Mouse (Mus musculus): ENCODE data around the gene Prdm10.

Prdm10 gene

DNA sequence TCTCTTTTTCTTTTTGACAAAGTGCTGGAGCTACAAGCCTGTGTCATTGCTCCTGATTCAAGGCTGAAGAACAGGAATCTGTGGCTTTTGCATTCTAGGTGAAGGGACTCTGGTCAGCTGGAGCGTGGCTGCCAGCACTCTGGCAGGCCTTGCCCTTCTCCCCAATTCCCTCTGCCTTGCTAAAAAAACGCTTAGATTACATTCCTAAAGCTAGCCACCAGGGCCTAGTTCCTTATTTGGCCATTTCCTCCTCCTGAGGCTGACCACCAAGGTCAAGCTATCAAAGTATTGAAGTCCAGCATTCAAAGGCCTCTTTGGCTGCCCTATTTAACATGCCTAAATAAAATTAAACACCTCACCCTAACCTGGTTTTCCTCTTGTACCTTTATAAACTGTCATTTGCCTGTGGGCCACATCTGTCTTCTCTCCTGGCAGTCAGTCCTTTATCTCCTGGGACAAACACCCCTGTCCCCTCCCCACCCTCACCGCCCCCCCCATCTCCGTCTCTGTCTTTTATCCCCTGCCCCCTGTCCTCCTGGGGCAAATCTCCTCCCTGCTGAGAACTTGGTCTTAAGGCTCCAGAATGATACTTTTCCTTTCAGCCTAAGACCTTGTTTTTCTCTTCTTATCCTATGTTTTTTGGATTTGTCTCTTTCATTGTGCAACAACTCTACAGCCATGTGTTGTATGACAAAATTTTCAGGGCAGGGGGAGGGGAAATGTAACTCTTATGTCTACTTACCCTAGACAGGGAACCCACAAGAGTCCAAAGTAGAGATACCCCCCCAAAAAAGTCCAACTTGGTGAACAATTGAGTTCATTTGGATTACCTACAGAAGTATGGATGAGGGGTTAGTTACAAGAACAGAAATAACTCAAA, 17.9 kb upstream of the Prdm10 start:
- DNase-seq (ENCODE audit: low read depth, low spot score): no peak

DNA sequence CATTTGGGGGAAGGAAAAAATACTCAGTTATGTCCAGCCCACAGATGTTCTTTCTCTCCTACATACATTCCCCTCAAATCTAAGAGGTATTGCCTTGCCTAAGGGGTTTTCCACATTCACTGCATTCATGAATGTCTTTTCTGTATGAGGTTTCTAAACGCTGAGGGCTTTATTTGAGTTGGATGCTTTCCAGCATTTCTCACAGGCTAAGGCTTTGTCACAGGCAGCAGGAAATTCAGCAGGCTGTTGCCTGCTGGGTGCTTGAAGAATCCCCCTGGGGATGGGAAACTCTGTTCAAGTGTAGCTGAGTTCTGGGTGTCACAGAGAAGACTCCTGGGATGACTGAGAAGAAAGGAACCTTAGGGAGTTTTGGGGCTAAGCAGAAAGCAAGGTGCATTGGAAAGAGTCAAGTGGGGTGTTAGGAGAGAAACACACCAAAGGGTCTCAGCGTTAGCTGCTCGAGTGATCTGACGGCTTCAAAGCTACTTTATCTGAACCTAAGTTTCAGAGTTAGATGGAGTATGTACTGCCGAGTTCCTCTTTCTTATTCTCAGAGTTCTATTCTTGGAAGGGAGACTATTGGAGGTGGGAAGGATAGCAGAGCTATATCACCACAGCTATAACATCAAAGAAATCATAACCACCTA, 14.2 kb upstream of the Prdm10 start:
- DNase-seq (ENCODE audit: low read depth, low spot score): no peak

DNA sequence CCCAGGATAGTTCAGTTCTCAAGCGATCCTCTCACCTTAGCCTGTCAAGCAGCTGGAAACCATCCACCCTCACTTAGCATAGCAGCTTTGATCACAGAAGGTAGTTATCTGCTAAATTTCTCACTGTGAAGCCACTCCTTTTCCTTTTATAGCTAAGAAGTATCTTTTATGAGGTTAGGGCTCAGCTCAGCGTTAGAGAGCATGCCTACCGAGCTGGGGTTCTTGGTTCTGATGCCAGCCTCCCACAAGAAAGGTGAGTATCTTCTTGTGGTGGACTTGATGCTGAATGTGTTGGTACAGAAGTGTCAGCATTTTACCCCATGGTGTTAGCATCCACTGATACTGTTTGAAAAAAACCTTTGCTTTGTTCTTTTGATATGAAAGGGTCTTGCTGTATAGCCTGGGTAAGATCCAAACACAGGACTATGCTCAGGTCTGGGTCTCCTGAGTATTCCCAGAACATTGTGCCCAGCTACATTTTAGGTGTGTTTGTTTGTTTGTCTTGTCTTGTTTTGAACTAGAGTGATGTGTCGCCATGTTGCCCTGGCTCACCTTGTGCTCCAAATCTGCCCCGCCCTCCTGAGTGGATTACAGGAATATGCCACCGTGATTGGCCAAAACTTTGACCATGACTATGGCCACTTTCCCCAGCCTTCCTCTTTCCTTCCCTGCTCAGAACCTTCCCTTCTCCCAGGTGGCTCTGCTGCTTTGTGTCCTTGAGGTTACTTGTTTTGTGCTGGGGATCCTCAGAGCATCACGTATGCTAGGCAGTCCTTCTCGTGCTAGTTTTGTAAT, 8.9 kb upstream of the Prdm10 start:
- DNase-seq (ENCODE audit: low read depth, low spot score): no peak

DNA sequence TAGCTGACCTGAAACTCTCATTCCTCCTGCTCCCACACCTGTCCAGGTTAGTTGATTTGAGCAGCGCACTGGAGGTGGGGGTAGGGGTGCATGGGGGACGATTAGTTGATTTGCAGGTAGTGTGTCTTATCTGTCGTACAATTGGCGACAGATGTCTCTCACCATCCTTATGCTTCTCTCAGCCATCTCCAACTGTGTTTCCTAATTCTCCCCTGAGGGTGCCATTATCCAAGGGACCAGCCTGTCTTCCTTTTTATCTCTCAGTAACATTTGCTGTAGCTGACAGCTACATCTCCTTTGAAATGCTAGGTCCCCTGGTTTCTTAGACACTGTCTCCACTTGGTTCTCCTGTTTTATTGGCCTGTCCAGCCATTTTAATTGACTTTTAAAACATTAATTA, 8.2 kb upstream of the Prdm10 start:
- DNase-seq (ENCODE audit: low read depth, low spot score): no peak

GRCm38 (mm10) chr9:31278651-31279050, 1.7 kb upstream of the Prdm10 start:
- DNase-seq (ENCODE audit: low read depth, low spot score): no peak

GRCm38 (mm10) chr9:31279306-31279705, 1.0 kb upstream of the Prdm10 start:
- no peak for DNase-seq (ENCODE audit: low read depth, low spot score)

GRCm38 (mm10) chr9:31279885-31280365, 413 bp upstream of the Prdm10 start:
- peak; percentile 87 for DNase-seq (ENCODE audit: low read depth, low spot score)

- no peak for DNase-seq (ENCODE audit: low read depth, low spot score)
Measured at GRCm38 (mm10) chr9:31281011-31281662, 799 bp downstream of the Prdm10 start.

- DNase-seq (ENCODE audit: low read depth, low spot score): no peak
Measured at GRCm38 (mm10) chr9:31281663-31282015, 1.3 kb downstream of the Prdm10 start.

DNA sequence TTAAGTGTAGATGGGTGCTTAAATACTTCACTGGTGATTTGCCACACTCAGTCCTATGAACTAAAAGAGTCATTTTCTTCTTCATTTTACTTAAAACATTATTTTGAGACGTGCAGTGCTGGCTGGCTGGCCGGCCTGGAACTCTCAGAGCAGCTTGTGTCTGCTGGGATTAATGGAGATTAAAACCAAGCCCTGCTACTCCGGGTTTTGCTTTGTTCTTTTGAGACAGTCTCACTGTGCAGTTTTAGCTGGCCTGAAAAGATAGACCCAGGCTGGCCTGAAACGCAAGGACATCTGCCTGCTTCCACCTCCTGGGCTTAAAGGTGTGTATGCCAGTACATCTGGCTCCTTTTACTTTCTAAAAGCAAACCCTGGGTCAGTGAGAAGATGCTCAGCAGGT, 2.2 kb downstream of the Prdm10 start:
- no peak for DNase-seq (ENCODE audit: low read depth, low spot score)

GRCm38 (mm10) chr9:31283044-31283443, 2.7 kb downstream of the Prdm10 start:
- DNase-seq (ENCODE audit: low read depth, low spot score): no peak

- no peak for DNase-seq (ENCODE audit: low read depth, low spot score)
Measured at GRCm38 (mm10) chr9:31283911-31284310, 3.6 kb downstream of the Prdm10 start.

GRCm38 (mm10) chr9:31290201-31290862, 10.0 kb downstream of the Prdm10 start:
- no peak for DNase-seq (ENCODE audit: low read depth, low spot score)

GRCm38 (mm10) chr9:31291978-31292377, 11.6 kb downstream of the Prdm10 start:
- DNase-seq (ENCODE audit: low read depth, low spot score): no peak

DNA sequence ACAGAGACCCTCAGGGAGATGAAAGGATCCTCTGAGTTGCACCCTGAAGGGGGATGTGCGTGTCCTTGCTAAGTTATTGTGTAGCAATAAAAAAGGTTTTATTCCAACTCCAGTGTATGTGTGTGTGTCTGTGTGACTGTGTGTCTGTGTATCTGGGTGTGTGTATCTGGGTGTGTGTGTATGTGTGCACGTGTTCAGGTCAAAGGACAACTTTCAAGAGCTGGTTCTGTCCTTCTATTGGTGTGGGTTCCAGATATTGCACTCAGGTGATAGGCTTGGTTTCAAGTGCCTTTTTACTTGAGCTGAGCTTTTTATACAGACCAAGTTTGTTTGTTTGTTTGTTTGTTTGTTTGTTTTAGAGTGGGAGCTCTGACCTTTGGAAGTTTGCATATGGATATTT, 12.9 kb downstream of the Prdm10 start:
- DNase-seq (ENCODE audit: low read depth, low spot score): no peak

DNA sequence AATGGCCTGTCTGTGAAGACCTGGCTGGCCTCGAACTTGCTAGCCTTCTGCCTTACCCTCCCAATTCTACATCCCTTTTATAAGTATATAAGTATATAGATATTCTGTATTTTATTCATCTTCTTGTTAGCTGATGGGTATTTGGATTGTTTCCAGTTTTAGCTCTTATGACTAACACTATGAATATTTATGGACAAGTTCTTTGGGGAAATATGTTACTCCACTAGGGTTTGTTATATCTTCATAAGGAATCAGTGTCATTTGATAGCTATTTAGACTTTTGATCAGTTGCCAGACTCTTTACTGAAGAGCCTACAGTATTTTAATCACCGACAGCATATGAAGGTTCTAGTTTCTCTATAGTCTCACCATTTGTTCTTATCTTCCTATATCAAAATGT, 15.0 kb downstream of the Prdm10 start:
- DNase-seq (ENCODE audit: low read depth, low spot score): no peak

DNA sequence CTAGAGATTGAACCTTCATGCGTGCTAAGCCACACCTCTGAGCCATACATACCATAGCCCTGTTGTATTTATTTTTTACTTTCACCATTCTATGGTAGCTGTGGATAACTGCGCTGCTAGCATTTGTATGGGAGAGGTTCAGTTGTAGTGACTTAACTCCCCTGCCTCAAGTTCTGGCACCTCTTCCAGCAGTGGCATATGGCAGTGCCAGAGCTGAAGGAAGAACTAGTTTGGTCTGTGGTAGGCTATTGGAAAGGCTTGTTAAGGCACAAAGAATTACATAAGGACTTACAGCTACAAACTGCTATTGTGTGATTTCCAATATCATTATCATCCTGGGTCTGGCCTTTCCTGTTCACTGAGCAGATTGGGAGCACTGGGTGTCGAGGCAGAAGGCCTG, 16.0 kb downstream of the Prdm10 start:
- DNase-seq (ENCODE audit: low read depth, low spot score): no peak

- DNase-seq (ENCODE audit: low read depth, low spot score): no peak
Measured at GRCm38 (mm10) chr9:31298751-31299150, 18.4 kb downstream of the Prdm10 start.

GRCm38 (mm10) chr9:31300525-31300924, 20.2 kb downstream of the Prdm10 start:
- DNase-seq (ENCODE audit: low read depth, low spot score): no peak

DNA sequence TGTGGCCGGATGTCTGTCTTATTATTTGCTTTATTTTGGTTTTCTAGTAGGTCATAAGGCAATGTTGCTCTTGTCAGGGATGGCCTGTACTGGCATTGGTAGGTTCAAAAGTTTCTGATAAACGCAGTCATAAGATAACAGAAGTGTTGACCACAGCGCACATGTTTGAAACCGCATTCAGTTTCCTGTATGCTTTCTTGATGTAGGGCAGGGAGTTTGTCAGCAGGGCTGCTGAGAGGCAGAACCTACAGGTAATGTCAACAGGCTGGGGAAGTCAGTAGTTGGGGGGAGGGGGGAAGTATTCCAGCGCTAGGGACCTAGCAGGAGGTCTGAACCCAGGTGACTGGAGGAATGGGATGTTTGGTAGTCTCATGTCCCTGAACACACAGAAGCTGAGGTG, 20.8 kb downstream of the Prdm10 start:
- no peak for DNase-seq (ENCODE audit: low read depth, low spot score)
